Mouse (Mus musculus) urinary bladder, postnatal 4 days (tissue): ENCODE measurements around the gene Mterf4.

ENCODE experiments used
- DNase-seq, 2 experiments: peaks; one replicate each; pipeline ENCODE4 v3.0.0; 2021 to 2022; ENCODE audit warnings: low spot score in 2 of 2

The Mterf4 gene

DNA sequence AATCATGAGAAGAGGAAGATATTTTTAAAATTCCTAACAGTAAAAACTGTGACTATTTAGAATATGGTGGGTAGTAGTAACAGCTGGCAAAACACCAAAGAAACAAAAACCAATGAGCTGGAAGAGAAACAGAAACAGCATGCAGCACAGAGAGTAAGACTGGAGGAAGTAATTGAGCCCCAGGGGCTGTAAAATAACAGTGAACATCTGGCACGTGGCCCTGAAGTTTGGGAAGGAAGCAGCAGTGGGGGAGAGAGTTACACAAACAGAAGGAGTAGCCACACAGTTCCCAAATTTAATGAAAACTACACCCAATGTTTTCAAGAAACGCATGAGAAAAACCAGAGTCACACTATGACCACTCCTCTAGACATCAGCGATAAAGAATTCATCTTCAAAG is 38.5 kb downstream of the Mterf4 start:
- no peak for DNase-seq

GRCm38 (mm10) chr1:93257560-93257959 is 48.2 kb downstream of the Mterf4 start:
- DNase-seq: no peak

DNA sequence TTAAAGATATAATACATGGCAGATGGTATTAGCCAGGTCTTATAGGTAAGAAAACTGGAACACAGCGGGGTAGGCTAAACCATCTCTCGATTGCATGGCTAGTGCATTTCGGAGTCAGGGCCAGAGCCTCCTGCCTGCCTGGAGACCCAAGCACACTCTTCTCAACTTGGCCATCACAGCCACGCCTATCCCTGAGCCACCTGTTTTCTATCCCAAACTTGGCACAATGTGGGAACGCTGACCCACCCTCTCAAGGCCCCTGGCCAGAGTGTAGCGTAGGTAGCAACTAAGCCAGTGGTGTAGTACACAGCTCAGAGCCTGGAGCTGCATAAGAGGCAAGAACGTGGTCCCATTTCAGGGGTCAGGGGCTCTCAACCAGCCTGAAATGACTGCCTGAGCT is 50.0 kb downstream of the Mterf4 start:
- no peak for DNase-seq

DNA sequence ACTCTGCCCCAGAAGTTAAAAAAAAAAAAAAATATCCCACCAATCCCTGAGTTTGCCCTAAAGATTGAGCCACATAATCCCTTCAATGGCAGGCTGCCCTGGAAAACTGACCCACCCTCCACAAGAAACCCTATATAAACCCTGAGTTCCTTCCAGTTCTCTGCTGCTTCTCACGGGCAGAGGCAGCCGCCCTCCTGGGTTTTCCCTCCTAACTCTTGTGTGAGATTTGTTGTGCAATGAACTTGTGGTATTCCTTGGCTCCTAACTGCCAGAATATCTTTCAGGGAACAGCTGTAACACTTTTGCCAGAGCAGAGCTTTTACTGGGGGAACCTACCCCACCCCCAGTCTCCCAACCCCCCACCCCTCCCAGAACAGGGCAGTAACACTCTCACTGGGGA is 53.1 kb downstream of the Mterf4 start:
- DNase-seq: no peak
